Mouse (Mus musculus): ENCODE data around the gene Akap4.

DNA sequence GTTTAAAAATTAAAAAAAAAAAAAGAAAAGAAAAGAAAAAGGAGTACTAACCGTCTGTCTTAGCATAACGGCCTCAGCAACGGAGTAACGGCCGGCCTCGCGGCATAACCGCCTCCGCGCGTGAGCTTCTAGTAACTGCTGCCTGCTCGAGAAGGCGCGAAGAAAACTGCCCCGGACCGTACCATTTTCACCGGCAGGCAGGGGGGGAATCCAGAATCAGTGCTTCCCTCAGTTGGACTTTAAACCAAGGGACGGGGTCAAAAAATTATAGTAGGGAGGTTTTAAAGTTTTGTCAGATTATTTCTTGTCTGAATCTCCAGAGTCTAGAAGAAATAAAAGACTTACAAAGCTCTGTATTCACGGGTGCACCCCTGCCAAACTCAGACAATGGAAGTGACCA lies 25.8 kb upstream of the Akap4 start, which contains the start of gene Ccnb3:
- TF ChIP-seq POLR2A (IDR thresholded peaks at IDR 0.05; ENCODE audit: low read depth, low read length): no peak
- no peak for TF ChIP-seq CTCF (IDR thresholded peaks at IDR 0.05; ENCODE audit: extremely low read depth, insufficient read depth, insufficient read length, insufficient replicate concordance)
